19 mouse cellular contexts compared by ENCODE assay signal in the genomic region with DNA sequence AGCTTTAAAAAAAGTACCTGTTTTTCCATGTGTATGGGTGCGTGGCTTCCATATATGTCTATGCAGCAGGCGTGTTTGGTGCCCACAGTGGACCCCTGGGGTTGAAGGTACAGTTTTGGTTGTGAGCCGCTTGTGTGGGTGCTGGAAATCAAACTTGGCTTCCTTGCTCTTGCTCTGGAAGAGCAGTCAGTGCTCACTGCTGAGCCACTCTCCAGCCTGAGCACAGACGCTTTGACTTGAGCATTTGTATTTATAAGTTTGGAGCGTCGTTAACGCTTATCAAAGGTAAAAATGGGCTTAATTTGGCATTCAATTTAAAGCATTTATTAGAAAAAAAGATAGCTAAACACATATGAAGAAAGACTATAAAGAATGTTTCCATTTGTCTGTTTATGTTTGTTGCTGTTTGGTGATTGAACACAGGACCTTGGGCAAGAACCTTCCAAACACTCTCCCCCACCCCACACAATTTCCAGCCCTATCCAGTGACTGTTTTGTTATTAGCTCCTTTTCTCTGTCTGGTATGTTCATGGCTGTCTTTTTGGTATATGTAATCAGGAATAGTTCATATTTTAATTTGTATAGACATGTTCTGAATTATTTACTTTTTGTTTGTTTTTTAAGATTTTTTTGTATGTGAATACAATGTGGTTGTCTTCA.
"Had no signal": no experiment of that assay in that cellular context is flagged by ENCODE, and none has a peak within 500 bp of the region (broad histone marks: within the 10 kb centered on the region; RNA-seq: fewer than 3 reads in every experiment).

No protein-coding gene starts in this region.

- H3K27ac ChIP-seq: kidney, embryonic 15.5 days; left cerebral cortex, adult 2 months; midbrain, embryonic 15.5 days; neural tube, embryonic 12.5 days; neural tube, embryonic 15.5 days; stomach, postnatal 0 days had no signal

- H3K36me3 ChIP-seq: kidney, embryonic 15.5 days; midbrain, embryonic 15.5 days; neural tube, embryonic 12.5 days; neural tube, embryonic 15.5 days had no signal

- ATAC-seq: intestine, postnatal 0 days; midbrain, embryonic 15.5 days had no signal

- H3K27me3 ChIP-seq: kidney, embryonic 15.5 days; midbrain, embryonic 15.5 days; neural tube, embryonic 12.5 days; neural tube, embryonic 15.5 days had no signal

- H3K4me2 ChIP-seq: kidney, embryonic 15.5 days; midbrain, embryonic 11.5 days; midbrain, embryonic 15.5 days; neural tube, embryonic 12.5 days; neural tube, embryonic 15.5 days had no signal

- H3K9me3 ChIP-seq: kidney, embryonic 15.5 days; midbrain, embryonic 15.5 days; neural tube, embryonic 12.5 days; neural tube, embryonic 15.5 days had no signal

- H3K4me3 ChIP-seq: kidney, embryonic 15.5 days; left cerebral cortex, adult 2 months; midbrain, embryonic 15.5 days; neural tube, embryonic 12.5 days; neural tube, embryonic 15.5 days had no signal

- H3K9ac ChIP-seq: kidney, embryonic 15.5 days; midbrain, embryonic 15.5 days; neural tube, embryonic 12.5 days; neural tube, embryonic 15.5 days had no signal

- DNase-seq: kidney, adult 2 months; kidney, postnatal 10 days; kidney, postnatal 36 days; layer of hippocampus, postnatal 36 days; lung, postnatal 10 days; right cerebral cortex, adult 18-20 months; right cerebral cortex, postnatal 14 days; right cerebral cortex, postnatal 4 days; thymus, adult 2 months; thymus, postnatal 14 days; thymus, postnatal 4 days had no signal
